Mouse (Mus musculus): ENCODE data around the gene Hnrnpr. TPM values are rescaled to one million over a fixed set of nuclear protein-coding genes. Genes with fewer than 3 reads are reported as not detected.

Hnrnpr gene
- polyA plus RNA-seq, 1 experiment from 2014 or later = 121 TPM

DNA sequence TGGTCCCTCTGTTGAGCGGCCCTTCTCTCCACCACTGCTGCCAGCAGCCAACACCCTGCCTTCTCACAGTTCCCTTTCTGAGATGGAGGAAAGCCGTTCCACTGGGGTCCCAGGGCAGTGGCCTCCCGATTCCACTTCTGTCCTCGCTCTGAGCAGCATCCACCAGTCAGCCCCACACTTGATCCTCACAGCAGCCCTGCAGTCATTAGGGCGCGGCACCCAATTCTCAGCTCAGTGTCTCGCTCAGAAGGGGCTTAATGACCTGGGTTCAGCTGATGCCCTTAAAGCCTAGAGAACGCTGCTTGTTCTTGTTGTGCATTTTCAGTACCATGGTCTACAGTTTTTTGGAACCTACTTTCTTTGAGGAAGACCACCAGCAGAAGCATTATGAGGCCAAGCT is 29.6 kb upstream of the Hnrnpr start:
- WGBS = 60% methylated on average over 8 of the region's 8 CpGs
- no peak overlapping the region for H3K4me2 ChIP-seq (ENCODE audit: low read length)
- H3K4me3 ChIP-seq (replicated peaks; ENCODE audit: low read depth, low read length) = no peak overlapping the region
- no peaks in the 10 kb centered on the region for H3K27me3 ChIP-seq (ENCODE audit: insufficient read depth, low read length)
- no peak overlapping the region for H3K27ac ChIP-seq
- no peak for DNase-seq (ENCODE audit: low spot score)
- no peaks in the 10 kb centered on the region for H3K36me3 ChIP-seq (ENCODE audit: insufficient read depth, low read length)
- H3K9me3 ChIP-seq (replicated peaks; ENCODE audit: low read length) = no peaks in the 10 kb centered on the region
- no peak overlapping the region for H3K9ac ChIP-seq (ENCODE audit: low read depth, low read length)
- TF ChIP-seq CTCF (IDR thresholded peaks at IDR 0.05; ENCODE audit: low read depth) = no peak
- peaks cover 5% of the 10 kb centered on the region; the same call in 1 of the 2 replicates for H3K4me1 ChIP-seq (replicated peaks; ENCODE audit: insufficient read depth, low read length)
- no peak for ATAC-seq (replicated peaks; ENCODE audit: low FRiP score, low read depth)

DNA sequence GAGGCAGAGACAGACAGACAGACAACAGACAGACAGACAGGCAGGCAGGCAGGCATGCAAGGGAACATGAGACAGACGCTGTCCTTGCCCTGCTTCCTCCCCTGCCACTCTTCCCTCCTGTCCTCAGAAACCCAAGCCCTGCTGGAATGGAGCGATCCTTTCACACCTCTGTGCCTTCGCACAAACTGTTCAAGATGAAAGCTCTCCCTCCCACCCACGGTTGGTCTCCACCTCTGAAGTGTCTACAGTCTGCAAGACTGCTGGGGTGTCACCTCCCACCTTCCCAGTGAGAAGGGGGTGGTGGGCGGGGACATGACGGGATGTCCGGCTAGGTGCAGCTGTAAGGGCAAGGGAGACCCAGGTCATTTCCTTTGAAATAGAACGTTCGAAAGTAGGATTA is 29.1 kb upstream of the Hnrnpr start:
- no peaks in the 10 kb centered on the region for H3K27me3 ChIP-seq (ENCODE audit: insufficient read depth, low read length)
- ATAC-seq (replicated peaks; ENCODE audit: low FRiP score, low read depth) (no peak), DNase-seq (ENCODE audit: low spot score) (peak; percentile 71)
- no peak for TF ChIP-seq CTCF (IDR thresholded peaks at IDR 0.05; ENCODE audit: low read depth)
- WGBS = 31% methylated on average over 9 of the region's 9 CpGs
- H3K4me2 ChIP-seq (ENCODE audit: low read length) = no peak overlapping the region
- no peaks in the 10 kb centered on the region for H3K9me3 ChIP-seq (replicated peaks; ENCODE audit: low read length)
- no peak overlapping the region for H3K9ac ChIP-seq (ENCODE audit: low read depth, low read length)
- no peak overlapping the region for H3K4me3 ChIP-seq (replicated peaks; ENCODE audit: low read depth, low read length)
- H3K4me1 ChIP-seq (replicated peaks; ENCODE audit: insufficient read depth, low read length) = peaks cover 8% of the 10 kb centered on the region; the same call in 1 of the 2 replicates
- H3K27ac ChIP-seq = no peak overlapping the region
- H3K36me3 ChIP-seq (ENCODE audit: insufficient read depth, low read length) = no peaks in the 10 kb centered on the region

DNA sequence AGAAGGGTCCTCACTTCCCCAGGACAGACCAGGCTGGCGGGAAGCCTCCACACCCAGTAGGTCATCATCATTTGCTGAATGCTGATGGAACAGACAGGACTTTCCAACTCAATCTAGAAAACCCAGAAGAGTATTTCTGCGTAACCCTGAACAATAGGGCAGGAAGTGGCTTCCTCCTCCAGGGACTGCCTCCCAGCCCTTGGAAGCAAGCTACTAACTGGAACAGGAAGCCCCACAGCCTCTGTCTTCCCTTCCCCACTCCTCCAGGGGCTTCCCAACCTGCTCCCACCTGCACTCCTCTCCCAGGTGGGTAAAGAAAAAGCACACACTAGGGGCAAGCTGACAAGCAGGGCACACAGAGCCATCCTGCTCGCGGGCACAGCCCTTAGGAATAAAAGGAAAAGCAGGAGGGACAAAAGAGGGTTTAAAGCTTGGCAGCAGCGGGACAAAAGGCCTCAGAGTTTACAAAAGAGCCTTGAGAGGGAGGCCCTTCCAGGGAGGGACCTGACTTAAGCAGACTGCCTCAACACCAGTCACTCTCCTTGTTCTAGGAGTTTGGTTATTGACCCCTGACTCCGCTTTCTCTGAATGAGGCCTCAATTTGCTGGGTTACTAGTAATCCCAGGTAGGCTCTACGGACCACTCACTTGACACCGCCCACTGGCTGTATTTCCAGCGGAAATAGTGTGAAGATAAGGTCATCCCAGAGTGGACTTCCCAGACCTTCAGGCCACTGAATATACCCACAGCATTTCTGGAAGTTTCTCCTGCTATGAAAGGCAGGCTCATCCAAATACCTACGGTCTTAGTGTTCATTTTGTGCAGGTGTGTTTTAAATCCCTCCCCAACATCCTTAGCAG is 27.9 kb upstream of the Hnrnpr start:
- peak overlapping the region; percentile 96 for H3K27ac ChIP-seq
- peak overlapping the region; percentile 13; the same call in 1 of the 2 replicates for H3K4me2 ChIP-seq (ENCODE audit: low read length)
- ATAC-seq (replicated peaks; ENCODE audit: low FRiP score, low read depth) = no peak
- 46% methylated on average over 10 of the region's 10 CpGs for WGBS
- H3K27me3 ChIP-seq (ENCODE audit: insufficient read depth, low read length) = no peaks in the 10 kb centered on the region
- H3K4me3 ChIP-seq (replicated peaks; ENCODE audit: low read depth, low read length) = no peak overlapping the region
- H3K9me3 ChIP-seq (replicated peaks; ENCODE audit: low read length) = no peaks in the 10 kb centered on the region
- DNase-seq (ENCODE audit: low spot score) = peak; percentile 68
- no peak for TF ChIP-seq CTCF (IDR thresholded peaks at IDR 0.05; ENCODE audit: low read depth)
- 0 out of 2 replicates have a peak overlapping the region, but pooled peaks have one; percentile 37 for H3K9ac ChIP-seq (ENCODE audit: low read depth, low read length)
- H3K36me3 ChIP-seq (ENCODE audit: insufficient read depth, low read length) = no peaks in the 10 kb centered on the region
- H3K4me1 ChIP-seq (replicated peaks; ENCODE audit: insufficient read depth, low read length) = peaks cover 15% of the 10 kb centered on the region; the same call in 1 of the 2 replicates

DNA sequence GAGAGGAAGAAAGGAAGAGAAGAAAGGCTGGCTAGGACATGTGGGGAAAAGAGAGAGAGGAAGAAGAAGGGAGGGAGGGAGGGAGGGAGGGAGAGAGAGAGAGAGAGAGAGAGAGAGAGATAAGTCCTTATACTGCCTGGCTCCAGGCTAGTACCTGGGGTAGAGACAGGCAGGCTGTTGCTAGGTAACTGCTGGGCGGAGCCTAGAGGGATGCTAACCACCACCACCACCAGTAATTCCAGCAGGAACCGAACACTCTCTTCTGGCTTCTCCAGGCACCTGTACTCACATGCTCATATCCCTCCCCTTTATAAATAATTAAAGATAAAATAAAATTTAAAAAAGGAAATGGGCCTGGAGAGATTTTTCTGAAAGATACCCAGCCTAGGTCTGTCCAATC is 27.0 kb upstream of the Hnrnpr start:
- peaks cover 8% of the 10 kb centered on the region for H3K36me3 ChIP-seq (ENCODE audit: insufficient read depth, low read length)
- H3K27me3 ChIP-seq (ENCODE audit: insufficient read depth, low read length) = no peaks in the 10 kb centered on the region
- no peak overlapping the region for H3K4me3 ChIP-seq (replicated peaks; ENCODE audit: low read depth, low read length)
- peak overlapping the region; percentile 96 for H3K27ac ChIP-seq
- H3K4me1 ChIP-seq (replicated peaks; ENCODE audit: insufficient read depth, low read length) = peaks cover 15% of the 10 kb centered on the region; the same call in 1 of the 2 replicates
- ATAC-seq (replicated peaks; ENCODE audit: low FRiP score, low read depth) = no peak
- no peak overlapping the region for H3K4me2 ChIP-seq (ENCODE audit: low read length)
- no peak for DNase-seq (ENCODE audit: low spot score)
- no peaks in the 10 kb centered on the region for H3K9me3 ChIP-seq (replicated peaks; ENCODE audit: low read length)
- WGBS = 38% methylated on average over 2 of the region's 2 CpGs
- no peak for TF ChIP-seq CTCF (IDR thresholded peaks at IDR 0.05; ENCODE audit: low read depth)
- H3K9ac ChIP-seq (ENCODE audit: low read depth, low read length) = no peak overlapping the region

DNA sequence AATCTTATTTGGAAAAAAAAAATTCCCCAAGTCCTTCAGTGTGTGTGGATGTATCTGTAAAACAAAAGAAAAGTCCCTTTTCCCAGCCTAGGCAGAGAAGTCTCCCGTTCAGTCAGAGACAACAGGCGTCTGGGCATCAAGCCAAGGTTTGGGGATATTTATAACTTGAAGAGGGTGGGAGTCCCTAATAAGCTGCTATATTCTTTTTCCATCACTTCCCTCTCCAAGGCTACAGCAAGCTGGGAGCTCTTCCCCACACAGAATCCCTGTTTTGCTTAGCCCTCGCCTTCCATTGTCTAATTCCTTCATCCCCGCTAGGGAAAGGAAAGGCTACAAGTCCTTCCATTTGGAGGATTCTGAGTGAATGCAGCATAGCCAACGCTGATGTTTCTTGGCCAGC is 26.3 kb upstream of the Hnrnpr start, which contains the start of gene Zfp46:
TSS of gene Zfp46 (plus strand) at position 229 of the 400 bp plus-strand sequence.
- DNase-seq (ENCODE audit: low spot score) = peak; percentile 90
- TF ChIP-seq CTCF (IDR thresholded peaks at IDR 0.05; ENCODE audit: low read depth) = no peak
- Histone ChIP-seq H3K4me1 (replicated peaks; ENCODE audit: insufficient read depth, low read length) (peaks cover 15% of the 10 kb centered on the region; the same call in 1 of the 2 replicates), H3K4me2 (ENCODE audit: low read length) (peak within 1 kb of the TSS; percentile 77), H3K27ac (peak within 1 kb of the TSS; percentile 96), H3K9me3 (replicated peaks; ENCODE audit: low read length) (no peaks in the 10 kb centered on the region), H3K4me3 (replicated peaks; ENCODE audit: low read depth, low read length) (peak within 1 kb of the TSS; percentile 62), H3K9ac (ENCODE audit: low read depth, low read length) (peak within 1 kb of the TSS; percentile 63), H3K36me3 (ENCODE audit: insufficient read depth, low read length) (peaks cover 14% of the 10 kb centered on the region), H3K27me3 (ENCODE audit: insufficient read depth, low read length) (no peaks in the 10 kb centered on the region)
- WGBS = 44% methylated on average over 5 of the region's 5 CpGs
- ATAC-seq (replicated peaks; ENCODE audit: low FRiP score, low read depth) = no peak

DNA sequence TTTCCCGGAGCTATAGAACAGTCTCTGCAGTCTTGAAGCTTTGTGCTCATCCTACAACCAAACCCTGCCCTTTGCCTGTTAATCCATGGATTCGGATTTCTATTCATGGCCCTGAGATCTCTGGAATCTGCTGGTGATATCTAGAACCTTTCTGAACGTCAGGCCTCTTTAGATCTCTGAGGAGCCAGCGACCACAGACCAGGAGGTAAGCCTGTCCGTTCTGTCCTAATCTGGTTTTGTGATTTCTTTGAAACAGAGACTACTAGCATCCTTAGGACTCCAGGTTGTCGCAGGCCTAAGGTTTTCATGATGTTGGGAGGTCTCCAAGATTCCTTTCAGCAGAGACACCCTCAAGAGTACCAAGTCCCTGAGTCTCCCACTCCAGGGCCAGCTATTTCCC is 25.9 kb upstream of the Hnrnpr start:
- Histone ChIP-seq H3K36me3 (ENCODE audit: insufficient read depth, low read length) (peaks cover 19% of the 10 kb centered on the region), H3K4me2 (ENCODE audit: low read length) (peak overlapping the region; percentile 77), H3K27me3 (ENCODE audit: insufficient read depth, low read length) (no peaks in the 10 kb centered on the region), H3K9ac (ENCODE audit: low read depth, low read length) (peak overlapping the region; percentile 63), H3K9me3 (replicated peaks; ENCODE audit: low read length) (no peaks in the 10 kb centered on the region), H3K4me1 (replicated peaks; ENCODE audit: insufficient read depth, low read length) (peaks cover 15% of the 10 kb centered on the region; the same call in 1 of the 2 replicates), H3K27ac (peak overlapping the region; percentile 96), H3K4me3 (replicated peaks; ENCODE audit: low read depth, low read length) (peak overlapping the region; percentile 62)
- ATAC-seq (replicated peaks; ENCODE audit: low FRiP score, low read depth) = no peak
- no peak for TF ChIP-seq CTCF (IDR thresholded peaks at IDR 0.05; ENCODE audit: low read depth)
- WGBS = 29% methylated on average over 6 of the region's 6 CpGs
- peak; percentile 35 for DNase-seq (ENCODE audit: low spot score)
